Mouse (Mus musculus) R1 (cell line): ENCODE results near the gene Dgkz.

Experiments
- DNase-seq: peaks from one replicate; pipeline ENCODE4 v3.0.0-alpha.2; 2018; ENCODE audit warnings: low read depth, low spot score

Dgkz gene

DNA sequence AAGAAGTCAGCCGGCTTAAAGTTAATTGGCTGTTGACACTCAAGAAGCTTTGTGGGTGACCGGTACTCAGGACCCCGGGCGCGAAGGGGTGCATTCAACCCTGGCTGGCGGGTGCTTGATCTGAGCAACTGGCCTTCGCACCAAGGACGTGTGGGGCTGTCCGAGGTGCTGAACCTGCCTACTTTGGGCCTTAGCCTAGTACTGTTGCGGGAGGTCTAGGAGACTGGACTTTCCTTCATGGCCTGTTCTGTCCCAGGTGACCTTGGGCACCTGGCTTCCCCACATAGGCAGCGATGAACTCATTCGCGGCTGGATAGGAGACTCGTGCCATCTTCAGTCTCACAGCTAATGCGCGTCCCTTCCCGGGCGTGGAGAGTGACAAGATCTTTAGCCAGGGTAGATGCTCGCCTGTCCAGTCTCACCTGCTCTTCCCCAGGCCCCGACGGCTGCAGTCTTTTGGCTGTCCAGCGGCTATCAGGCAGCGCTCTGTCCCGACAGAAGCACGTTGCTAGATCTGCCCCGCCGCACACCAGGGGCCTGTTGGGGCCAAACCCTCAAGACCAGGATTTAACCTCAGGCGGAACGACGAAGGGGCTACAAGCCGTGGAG lies 54.4 kb downstream of the Dgkz start:
- peak; percentile 72 for DNase-seq

DNA sequence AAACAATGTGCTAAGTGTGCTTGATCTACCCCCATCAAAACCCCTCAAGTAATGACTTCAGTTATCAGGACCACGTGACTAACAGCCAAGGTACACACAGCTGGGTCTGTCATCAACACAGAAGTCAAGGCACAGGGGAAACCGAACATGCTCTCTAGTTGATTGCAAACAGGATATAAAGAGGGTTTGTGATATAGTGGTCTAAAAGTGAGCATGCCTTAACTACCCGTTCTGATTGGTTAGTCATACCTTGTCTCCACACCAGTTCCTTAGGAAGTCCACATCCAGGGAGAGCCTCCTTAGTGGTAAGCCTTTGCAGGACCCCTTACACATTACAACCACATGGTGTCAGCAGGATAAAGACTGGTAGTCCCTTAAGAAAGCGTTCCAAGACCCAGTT lies 55.5 kb downstream of the Dgkz start:
- no peak for DNase-seq

DNA sequence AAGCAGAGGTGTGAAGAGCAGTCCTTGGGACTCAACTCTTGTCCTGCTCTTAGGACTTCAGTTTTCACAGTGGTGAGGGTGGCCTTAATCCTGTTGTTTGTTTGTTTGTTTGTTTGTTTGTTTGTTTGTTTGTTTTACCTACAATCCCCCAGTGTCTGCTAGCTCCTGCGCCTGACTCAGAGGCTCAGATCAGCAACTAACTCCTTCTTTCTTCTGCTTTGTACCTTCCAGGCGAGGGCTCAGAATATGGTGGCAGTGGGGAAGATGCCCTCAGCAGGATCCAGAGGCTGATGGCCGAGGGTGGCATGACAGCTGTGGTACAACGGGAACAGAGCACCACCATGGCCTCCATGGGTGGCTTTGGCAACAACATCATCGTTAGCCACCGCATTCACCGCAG lies 58.6 kb downstream of the Dgkz start:
- no peak for DNase-seq

DNA sequence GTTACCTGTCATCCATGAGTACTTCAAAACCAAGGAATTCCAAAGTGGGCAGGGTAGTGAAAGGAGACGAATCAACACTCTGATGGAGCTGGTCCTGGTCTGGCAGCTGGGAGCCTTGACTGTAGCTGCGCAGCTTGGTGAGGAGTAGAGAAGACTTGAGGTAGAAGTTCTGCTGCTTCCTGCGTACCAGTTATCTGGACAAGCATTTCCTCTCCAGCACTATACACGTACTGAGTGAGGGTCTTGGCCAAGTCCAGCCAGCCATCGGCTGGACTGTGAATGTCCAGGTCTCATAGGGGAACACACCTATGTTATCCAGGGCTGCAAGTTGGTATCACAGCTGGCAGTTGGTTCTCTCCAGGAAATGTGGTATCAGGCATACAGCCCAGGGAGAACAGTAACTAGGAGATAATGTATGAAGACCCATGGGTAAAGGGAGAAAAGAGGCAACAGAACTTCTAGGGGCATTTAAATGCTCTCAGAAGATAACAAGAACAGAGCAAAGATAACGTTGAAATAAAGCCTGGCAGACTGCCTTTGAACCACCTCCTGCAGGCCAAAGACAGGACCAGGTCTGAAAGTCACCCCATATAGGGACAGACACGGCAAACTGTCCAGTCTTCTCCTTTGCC lies 59.2 kb downstream of the Dgkz start:
- DNase-seq, result no peak

DNA sequence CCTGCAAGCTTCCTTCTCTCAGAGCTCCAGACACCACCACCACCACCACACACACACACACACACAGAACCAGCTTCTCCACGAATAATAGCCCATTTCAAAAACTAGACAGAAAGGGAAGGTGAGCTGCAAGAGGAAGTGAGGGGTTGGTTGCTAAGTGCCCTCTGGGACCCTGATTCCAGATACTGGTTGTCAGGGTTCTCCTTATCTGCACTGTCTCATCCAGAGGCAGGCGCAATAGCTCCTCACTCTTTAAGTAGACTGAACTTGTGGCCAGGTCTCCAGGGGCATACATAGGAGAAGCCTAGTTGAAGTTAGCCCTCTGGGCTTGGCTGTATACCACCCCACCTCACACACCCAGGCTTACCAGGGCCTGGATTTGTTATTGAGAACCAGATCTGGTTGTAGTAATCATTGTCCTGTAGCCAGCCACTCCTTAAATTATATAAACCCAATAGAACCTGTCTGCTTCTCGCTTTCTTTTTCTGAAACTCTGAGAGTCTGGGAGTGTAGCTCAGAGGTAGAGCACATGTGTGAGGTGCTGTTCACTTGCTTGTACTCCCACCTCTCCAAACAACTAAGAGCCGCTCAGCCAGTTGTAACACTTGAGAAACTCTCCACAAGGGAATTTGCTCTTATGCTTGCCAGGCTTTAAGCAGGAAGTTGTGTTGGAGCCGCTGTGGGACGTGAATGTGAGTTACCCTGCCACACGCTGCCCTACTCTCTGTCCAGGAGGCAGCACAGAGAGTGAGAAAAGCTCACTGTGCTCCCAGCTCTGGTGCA lies 62.1 kb downstream of the Dgkz start:
- DNase-seq, result no peak

DNA sequence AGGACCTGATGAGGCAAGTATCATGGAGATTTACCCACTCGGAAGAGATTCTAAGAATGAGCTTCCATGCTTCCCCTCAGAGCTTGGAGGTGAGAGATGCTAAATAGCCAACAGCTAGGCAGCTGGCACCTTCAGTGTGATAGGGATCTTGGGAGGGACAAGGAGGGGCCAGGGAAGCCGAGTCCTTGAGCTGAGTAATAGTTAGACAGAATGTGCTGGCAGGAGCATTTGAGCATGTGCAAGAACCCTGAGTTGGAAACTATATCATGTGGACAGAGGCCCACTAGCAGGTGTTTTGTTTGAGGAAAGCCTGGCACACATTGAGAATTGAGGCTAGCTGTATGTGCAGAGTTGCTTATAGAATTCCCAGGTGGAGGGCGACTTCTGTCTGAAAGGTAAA lies 63.0 kb downstream of the Dgkz start:
- no peak for DNase-seq

DNA sequence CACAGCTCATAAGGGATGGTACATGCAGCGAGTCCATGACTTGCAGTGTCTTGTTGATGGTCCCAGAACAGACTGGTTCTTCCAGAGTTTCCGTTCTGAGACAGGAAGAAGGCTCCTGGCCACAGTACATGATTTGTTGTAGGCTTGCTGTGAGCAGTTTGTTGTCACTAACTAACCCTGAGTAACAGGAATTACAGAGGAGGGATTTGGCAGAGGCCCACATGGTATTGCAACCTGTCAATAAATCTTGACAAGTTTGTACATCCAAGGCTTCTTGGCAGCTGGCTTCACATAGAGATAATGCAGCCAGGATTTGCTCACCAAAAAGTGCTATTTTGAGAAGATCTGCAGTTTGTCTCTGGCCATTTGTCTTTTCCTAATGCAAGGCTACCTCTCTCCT lies 69.5 kb downstream of the Dgkz start:
- DNase-seq, result no peak

DNA sequence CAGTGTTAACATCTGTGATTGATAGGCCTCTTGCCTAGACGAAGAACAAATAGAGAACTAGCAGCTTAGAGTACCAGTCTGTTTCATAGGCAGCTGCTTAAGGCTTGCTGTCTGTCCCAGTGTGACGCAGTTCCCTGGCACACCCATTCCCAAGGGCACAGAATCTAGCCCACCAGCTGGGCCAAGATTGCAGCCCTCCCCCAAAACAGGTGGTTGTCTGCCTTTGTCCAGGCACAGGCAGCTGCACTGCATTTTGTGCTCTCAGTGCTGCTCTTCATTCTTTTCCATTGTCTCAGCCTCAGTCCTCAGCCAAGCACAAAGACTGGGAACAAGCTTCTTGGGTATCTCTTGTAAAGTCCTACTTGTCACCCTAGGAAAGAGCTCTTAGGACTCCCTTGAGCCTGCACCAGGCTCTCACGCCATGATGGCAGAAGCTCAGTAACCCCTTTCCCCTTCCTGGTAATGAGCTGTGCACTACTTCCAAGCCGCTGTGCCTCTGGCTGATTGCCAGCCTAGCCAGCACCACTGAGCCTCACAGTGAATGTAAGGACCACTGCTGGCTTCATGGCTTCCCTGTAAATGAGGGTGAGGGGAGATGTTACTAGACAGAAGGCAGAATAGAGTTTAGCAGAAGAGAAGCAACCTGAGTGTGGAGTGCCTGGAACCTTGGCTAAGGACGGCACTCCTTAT lies 70.9 kb downstream of the Dgkz start:
- DNase-seq, result peak; percentile 67

DNA sequence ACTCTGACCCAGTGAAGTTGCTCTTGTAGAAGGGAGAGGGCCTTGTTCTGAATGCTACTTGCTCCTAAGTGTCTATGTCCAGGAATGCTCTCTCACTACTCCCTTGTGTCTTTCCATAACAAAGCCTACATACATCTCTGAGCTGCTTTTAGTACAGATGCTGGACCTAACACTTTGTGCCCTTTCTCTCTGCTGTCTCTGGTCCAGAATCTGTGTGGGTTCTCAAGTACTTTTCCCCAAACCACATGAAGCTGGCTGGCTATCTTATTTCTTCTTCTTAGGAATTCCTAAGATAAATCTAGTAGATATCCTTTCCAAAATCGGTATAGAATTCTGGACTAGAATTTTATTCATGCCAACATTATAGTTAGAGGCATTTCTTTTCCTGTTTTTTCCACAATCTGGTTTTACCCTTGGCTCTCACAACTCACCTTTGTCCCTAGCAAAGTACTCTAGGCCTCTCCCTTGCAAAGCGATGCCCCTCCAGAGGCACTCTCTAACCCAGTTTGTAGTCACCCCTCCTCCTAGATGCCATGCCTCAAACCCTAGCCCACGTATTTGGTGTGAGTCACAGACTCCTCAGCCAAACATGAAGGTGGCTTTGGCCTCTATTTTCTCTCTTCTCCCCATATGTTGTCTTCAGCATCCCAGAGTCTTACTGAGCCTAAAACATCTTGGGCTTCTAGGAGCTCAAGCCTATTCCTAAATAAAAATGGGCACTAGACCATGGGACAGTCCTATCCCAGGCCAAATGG lies 72.3 kb downstream of the Dgkz start:
- no peak for DNase-seq

DNA sequence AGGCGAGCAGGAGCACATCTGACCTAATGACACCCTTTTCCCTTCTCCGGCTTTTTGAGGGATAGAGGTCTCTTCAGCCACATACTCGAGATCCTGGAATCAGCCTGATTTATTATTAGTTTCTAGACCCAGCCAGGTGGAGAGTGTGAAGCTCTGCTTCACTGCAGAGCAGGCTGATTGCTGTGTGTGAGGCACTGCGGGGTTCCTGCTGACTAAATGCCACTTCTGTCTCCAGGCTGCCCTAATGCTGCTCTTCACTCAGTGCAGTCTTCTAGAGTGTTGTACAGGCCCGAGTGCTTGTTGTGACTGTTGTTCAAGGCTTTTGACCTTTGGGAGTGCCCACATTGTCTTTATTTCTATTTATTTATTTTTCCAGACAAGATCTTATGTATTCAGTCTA lies 73.3 kb downstream of the Dgkz start:
- no peak for DNase-seq

DNA sequence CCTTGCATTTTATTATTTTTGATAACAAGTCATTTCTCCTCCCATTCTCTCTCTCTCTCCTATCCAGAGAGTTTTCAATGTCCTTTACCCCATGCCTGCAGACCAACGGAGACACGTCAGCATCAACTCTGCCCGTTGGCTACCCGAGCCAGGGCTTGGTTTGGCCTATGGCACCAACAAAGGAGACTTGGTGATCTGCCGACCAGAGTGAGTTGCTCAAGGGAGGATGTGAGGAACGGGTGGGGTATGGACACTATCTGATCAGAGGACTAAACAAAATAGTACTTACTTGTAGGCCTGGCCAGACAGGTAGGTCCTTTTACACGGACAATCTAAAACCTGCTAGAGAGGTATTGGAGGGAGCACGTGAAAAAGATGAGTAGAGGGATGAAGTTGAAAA lies 75.2 kb downstream of the Dgkz start:
- DNase-seq, result no peak

DNA sequence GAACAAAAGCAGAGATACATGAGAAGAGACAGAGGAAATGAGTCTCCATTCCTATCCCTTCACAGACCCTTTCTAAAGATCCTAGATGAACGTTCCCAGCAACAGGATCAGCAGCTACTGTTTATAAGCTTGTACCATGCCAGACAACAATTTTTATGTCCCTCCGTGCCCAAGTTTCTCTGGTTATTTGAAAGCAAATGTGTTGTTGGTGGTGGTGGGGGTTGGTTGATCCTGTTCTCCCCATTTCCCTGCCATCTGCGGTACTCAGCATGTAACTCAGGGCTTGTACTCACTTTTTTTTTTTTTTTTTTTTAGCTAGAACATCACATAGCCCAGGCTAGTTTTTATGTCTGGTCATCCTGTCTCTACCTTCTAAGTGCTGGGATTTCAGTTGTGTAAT lies 76.5 kb downstream of the Dgkz start:
- DNase-seq, result no peak

DNA sequence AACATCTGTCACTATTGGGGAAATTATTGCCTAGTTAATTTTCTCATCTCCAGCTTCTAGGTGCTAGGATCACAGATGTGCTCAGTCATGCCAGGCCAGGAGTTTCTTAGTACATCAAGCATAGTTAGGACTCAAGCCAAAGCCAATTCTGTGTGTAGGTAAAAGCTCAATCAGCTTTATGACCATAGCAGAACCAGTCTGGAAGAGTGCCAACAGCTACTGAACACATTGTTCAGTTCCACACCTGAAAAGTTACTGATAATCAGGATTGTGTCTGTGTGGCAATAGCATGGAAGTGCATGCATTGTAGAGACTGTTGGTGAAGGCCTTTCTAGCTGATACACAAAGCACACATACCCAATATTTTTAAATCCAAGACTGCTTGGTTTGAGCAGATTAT lies 77.7 kb downstream of the Dgkz start:
- DNase-seq, result no peak

DNA sequence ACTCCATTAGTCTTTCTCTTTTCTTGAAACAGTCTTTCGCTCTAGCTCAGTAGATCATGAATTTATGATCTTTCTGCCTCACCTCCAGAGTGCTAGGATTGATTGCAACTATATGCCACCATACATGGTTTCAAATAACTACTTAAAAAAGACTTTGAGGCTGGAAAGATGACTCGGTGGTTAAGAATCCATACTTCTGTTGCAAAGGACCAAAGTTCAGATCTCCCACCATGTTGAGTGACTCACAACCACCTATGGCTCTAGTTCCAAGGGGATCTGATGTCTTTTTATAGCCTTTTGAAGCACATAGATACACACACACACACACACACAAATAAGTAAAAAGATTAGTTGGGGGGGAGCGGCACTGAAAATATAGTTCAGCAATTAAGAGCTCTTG lies 80.3 kb downstream of the Dgkz start:
- DNase-seq, result no peak

DNA sequence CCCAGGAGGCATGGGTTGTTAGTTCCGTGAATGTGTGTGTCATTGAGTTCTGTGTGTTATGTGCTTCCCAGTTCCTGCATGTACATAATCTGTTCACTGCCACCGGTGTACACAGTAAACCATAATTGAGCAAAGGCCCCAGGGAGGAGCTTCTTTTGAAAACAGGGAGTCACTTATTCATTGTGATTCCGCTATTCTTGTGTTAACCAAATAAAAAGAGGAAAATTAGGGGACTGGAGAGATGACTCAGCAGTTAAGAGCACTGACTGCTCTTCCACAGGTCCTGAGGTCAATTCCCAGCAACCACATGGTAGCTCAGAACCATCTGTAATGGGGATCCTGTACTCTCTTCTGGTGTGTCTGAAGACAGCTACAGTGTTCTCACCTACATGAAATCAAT lies 80.9 kb downstream of the Dgkz start:
- DNase-seq, result peak; percentile 38

DNA sequence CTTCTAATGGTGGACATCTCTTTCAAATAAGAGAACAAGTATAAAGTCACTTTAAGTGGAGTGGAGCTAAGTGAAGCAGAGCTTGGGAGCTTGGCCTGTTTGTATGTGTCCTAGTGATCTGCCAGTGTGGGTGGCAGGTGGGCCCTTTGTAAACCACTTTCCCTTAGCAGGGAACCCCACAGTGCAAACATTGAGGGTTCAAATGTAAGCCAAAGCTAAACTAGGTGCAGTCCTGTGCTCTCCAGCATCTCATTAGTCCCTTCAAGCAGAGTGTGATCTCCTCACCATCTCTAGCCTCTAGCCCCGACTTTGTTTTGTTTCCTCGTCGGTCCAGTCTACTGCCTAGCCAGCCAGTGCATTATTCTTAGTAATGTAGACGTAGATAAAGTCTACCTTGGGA lies 91.0 kb downstream of the Dgkz start:
- DNase-seq, result no peak

DNA sequence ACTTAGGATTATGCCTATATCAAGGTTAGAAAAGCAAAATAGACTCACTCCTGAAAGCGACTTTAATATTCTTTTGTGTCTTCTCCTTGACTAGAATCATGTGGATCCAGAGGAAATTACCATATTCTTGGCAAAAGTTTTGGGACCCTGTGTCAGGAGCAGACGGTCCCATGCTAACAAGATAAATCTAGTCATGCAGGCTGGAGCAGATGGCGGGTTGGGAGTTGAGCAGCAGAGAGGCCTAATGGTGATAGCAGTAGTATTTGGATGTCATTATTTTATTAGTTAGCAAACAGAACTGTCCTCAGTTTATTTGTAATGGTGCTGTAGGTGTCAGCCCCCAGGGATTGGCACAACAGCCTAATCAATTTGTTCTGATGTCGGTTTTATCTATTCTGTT lies 91.7 kb downstream of the Dgkz start:
- no peak for DNase-seq
